Comparison of ENCODE assay signal across 14 mouse cellular contexts in the genomic region with DNA sequence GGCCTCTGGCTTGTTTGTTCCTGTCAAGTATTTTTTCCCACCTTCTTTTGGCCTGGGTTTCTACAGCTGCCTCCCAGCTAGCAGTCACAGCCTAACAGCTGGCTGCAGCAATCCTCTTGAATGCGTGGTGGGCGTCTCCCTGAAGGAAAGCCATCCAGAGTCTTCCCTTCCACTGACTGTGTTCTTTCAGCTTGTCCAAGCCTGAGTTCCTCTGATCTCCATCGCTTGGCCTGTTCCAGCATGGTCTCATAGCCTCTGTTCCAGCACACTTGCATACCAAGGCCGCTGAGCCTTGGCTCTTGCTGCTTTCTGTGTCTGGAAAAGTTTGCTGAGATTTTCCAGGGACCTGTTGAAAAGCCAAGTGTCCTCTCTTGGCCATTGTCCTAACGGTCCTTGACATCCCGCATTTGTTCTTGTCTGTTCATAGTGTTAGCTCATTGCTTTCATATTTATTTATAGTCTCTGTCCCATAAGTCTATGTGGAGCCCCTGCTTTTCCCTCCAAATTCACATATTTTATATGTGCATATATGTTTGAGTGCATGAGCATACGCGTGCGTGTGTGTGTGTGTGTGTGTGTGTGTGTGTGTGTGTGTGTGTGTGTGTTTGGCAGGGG. TPM values are rescaled to one million over a fixed set of nuclear protein-coding genes. Genes with fewer than 3 reads are reported as not detected.
DNase-seq lines count a peak whose midpoint lies in the region; ATAC-seq and TF ChIP-seq lines count a peak whose summit lies in the region.
"Had no signal": no experiment of that assay in that cellular context is flagged by ENCODE, and none has a peak within 500 bp of the region (broad histone marks: within the 10 kb centered on the region; RNA-seq: fewer than 3 reads in every experiment).

No protein-coding gene starts in this region.

- no peak for TF ChIP-seq POLR2A in lung, adult 2 months (IDR thresholded peaks at IDR 0.05; ENCODE audit: borderline replicate concordance, extremely low read depth, low read depth, low read length)

- 70% methylated on average over 9 of the region's 9 CpGs for WGBS in lung, postnatal 0 days
- WGBS in lung, adult 2 months, result 71% methylated on average over 9 of the region's 9 CpGs
- 42% methylated on average over 9 of the region's 9 CpGs for WGBS in stomach, postnatal 0 days

- no peaks in the 10 kb centered on the region for H3K9me3 ChIP-seq in lung, postnatal 0 days (ENCODE audit: low read length)
- H3K9me3 ChIP-seq in stomach, postnatal 0 days (ENCODE audit: control insufficient read depth, low read length), result no peaks in the 10 kb centered on the region
- H3K9me3 ChIP-seq: neural tube, embryonic 15.5 days had no signal

- no peak for TF ChIP-seq EP300 in lung, postnatal 0 days (IDR thresholded peaks at IDR 0.05)
- no peak for TF ChIP-seq EP300 in stomach, postnatal 0 days (optimal IDR thresholded peaks at IDR 0.05)

- no peaks in the 10 kb centered on the region for H3K4me1 ChIP-seq in lung, postnatal 0 days (ENCODE audit: insufficient read depth, low read depth, low read length)
- no peaks in the 10 kb centered on the region for H3K4me1 ChIP-seq in lung, adult 2 months (ENCODE audit: control insufficient read depth, insufficient read depth, low read length)
- H3K4me1 ChIP-seq in stomach, postnatal 0 days (replicated peaks; ENCODE audit: control insufficient read depth, insufficient read depth), result no peaks in the 10 kb centered on the region

- peak overlapping the region; percentile 35; the same call in 1 of the 2 replicates for H3K27ac ChIP-seq in gastrocnemius, adult 2 months
- H3K27ac ChIP-seq in lung, postnatal 0 days (ENCODE audit: low read length), result no peak overlapping the region
- H3K27ac ChIP-seq in stomach, postnatal 0 days (replicated peaks), result peak overlapping the region; percentile 45
- H3K27ac ChIP-seq: macrophage; neural tube, embryonic 15.5 days had no signal

- intact Hi-C loops in gastrocnemius, adult 2 months (cut with DNase I), result no loop called here
- intact Hi-C loops in heart, postnatal 36 days (cut with DNase I), result no loop called here

- DNase-seq in gastrocnemius, adult 2 months, result peak; percentile 41
- DNase-seq in gastrocnemius, postnatal 10 days, result no peak
- DNase-seq in lung, postnatal 0 days (ENCODE audit: low spot score), result peak; percentile 24
- DNase-seq in lung, adult 2 months, result no peak
- DNase-seq in heart, postnatal 36 days, result peak; percentile 26 to 32
- peak; percentile 22 for DNase-seq in stomach, postnatal 0 days (ENCODE audit: low spot score)
- no peak for DNase-seq in adrenal gland, postnatal 14 days
- DNase-seq: cerebellum, adult 2 months; right cerebral cortex, postnatal 25 days had no signal

- no peaks in the 10 kb centered on the region for H3K36me3 ChIP-seq in lung, postnatal 0 days (ENCODE audit: insufficient read depth, low read length)
- no peaks in the 10 kb centered on the region for H3K36me3 ChIP-seq in stomach, postnatal 0 days (ENCODE audit: control insufficient read depth, insufficient read depth, low read length)
- H3K36me3 ChIP-seq: neural tube, embryonic 15.5 days had no signal

- peak; percentile 23 for ATAC-seq in lung, postnatal 0 days
- ATAC-seq in stomach, postnatal 0 days (ENCODE audit: low FRiP score, low TSS enrichment), result peak; percentile 81; the same call in 1 of the 2 replicates
- ATAC-seq in monocyte, adult 5-6 weeks (replicated peaks; ENCODE audit: insufficient number of reproducible peaks, low FRiP score, low TSS enrichment, poor library complexity, severe bottlenecking), result no peak
- ATAC-seq: forebrain, embryonic 14.5 days had no signal

- H3K4me2 ChIP-seq in lung, postnatal 0 days (replicated peaks; ENCODE audit: low read depth, low read length), result no peak overlapping the region
- no peak overlapping the region for H3K4me2 ChIP-seq in stomach, postnatal 0 days (replicated peaks; ENCODE audit: low read depth)
- H3K4me2 ChIP-seq: neural tube, embryonic 15.5 days had no signal

- H3K4me3 ChIP-seq in gastrocnemius, adult 2 months, result no peak overlapping the region
- no peak overlapping the region for H3K4me3 ChIP-seq in lung, postnatal 0 days (ENCODE audit: low read depth, low read length)
- no peak overlapping the region for H3K4me3 ChIP-seq in lung, adult 2 months (replicated peaks; ENCODE audit: extremely low read depth, low read depth, low read length)
- H3K4me3 ChIP-seq in stomach, postnatal 0 days (ENCODE audit: low read depth, low read length), result no peak overlapping the region
- H3K4me3 ChIP-seq: neural tube, embryonic 15.5 days had no signal

- no peak overlapping the region for H3K9ac ChIP-seq in lung, postnatal 0 days (replicated peaks; ENCODE audit: low read depth)
- no peak overlapping the region for H3K9ac ChIP-seq in stomach, postnatal 0 days (ENCODE audit: low read length)
- H3K9ac ChIP-seq: neural tube, embryonic 15.5 days had no signal

- H3K27me3 ChIP-seq in lung, postnatal 0 days (replicated peaks; ENCODE audit: insufficient read depth, low read length), result no peaks in the 10 kb centered on the region
- no peaks in the 10 kb centered on the region for H3K27me3 ChIP-seq in stomach, postnatal 0 days (ENCODE audit: control insufficient read depth, insufficient read depth, low read length)
- H3K27me3 ChIP-seq: neural tube, embryonic 15.5 days had no signal

- TF ChIP-seq CTCF in gastrocnemius, adult 2 months (IDR thresholded peaks at IDR 0.05), result no peak
- no peak for TF ChIP-seq CTCF in lung, postnatal 0 days (IDR thresholded peaks at IDR 0.05)
- TF ChIP-seq CTCF in lung, adult 2 months (IDR thresholded peaks at IDR 0.05; ENCODE audit: insufficient read depth, low read length), result no peak
- no peak for TF ChIP-seq CTCF in stomach, postnatal 0 days (IDR thresholded peaks at IDR 0.05; ENCODE audit: low read depth)

RNA-seq across cellular contexts. Expression of a gene that starts 3.5 kb away (rescaled TPM):
- under 1 TPM; 0.61 to 0.71 TPM for total RNA-seq in gastrocnemius, adult 2 months (2021)
- total RNA-seq in gastrocnemius, postnatal 10 days (2021), result 1 to 10 TPM; 1.9 to 3.6 TPM
- 1.8 and 1.9 TPM in 2 replicates for polyA plus RNA-seq in lung, postnatal 0 days (2015; fragmentation: Nextera tagmentation; extraction: Ambion mirVana)
- polyA plus RNA-seq in lung, adult 2 months (2012; rRNA removed), result 8.2 and 15.3 TPM in 2 replicates
- 1 to 10 TPM; 3.8 to 4.7 TPM for total RNA-seq in heart, postnatal 36 days (2021)
- polyA plus RNA-seq in stomach, postnatal 0 days (2015; fragmentation: Nextera tagmentation; extraction: Ambion mirVana), result 3.1 and 3.6 TPM in 2 replicates
- total RNA-seq in monocyte, adult 5-6 weeks (2017), result 0.29 TPM in 1 of 3 replicates, not detected in the others
- 0.33 and 1.6 TPM in 2 replicates for total RNA-seq in adrenal gland, postnatal 14 days (2021)
- total RNA-seq: granulocyte monocyte progenitor cell, adult 5-6 weeks had no signal
- polyA plus RNA-seq: macrophage had no signal

Comparison
In these comparisons a context has a peak if more than half of its experiments do, and no peak if none do; other contexts are left out.
1. DNase-seq: peak in gastrocnemius, adult 2 months (single experiment), lung, postnatal 0 days (single experiment), heart, postnatal 36 days (2 of 2) and stomach, postnatal 0 days (single experiment); none in gastrocnemius, postnatal 10 days (single experiment), lung, adult 2 months (single experiment) and adrenal gland, postnatal 14 days (single experiment).